Mouse (Mus musculus) cortical plate, adult 2 months (tissue): ENCODE measurements at regions not wholly inside any gene's neighbourhood (a gene's known extent, or its start where the extent isn't known, plus 50 kb on each side); places are given as distances from the start of the nearest gene placed in this dataset.

Experiments
- H3K27ac ChIP-seq: fragments of 200-500 bp; 2 replicates; pipeline ENCODE4 v1.5.1; 2012; ENCODE audit warnings: low read length, control low read depth, inconsistent platforms; ENCODE audit not compliant: insufficient read depth
- H3K4me1 ChIP-seq: fragments of 200-500 bp; 2 replicates; pipeline ENCODE4 v1.6.1; 2011; ENCODE audit warnings: low read length; ENCODE audit not compliant: control insufficient read depth, insufficient read depth
- H3K4me3 ChIP-seq: fragments of 200-500 bp; 2 replicates; pipeline ENCODE4 v1.5.1; 2011; ENCODE audit warnings: mild to moderate bottlenecking, low read length, control low read depth; ENCODE audit not compliant: insufficient read depth
- CTCF ChIP-seq: fragments of 200-500 bp; IDR thresholded peaks from 2 replicates; pipeline ENCODE4 v1.5.1; 2011; ENCODE audit warnings: mild to moderate bottlenecking, control low read depth, low read length; ENCODE audit not compliant: insufficient read depth; ENCODE audit errors: extremely low read depth
- POLR2A ChIP-seq: fragments of 200-500 bp; IDR thresholded peaks from 2 replicates; pipeline ENCODE4 v1.6.1; 2011; ENCODE audit warnings: mild to moderate bottlenecking, low read length, control low read depth; ENCODE audit not compliant: insufficient read depth; ENCODE audit errors: extremely low read depth

- Histone ChIP-seq H3K4me1 (no peaks in the 10 kb centered on the region), H3K27ac (no peak overlapping the region), H3K4me3 (no peak overlapping the region)
- no peak for TF ChIP-seq CTCF
- no peak for TF ChIP-seq POLR2A
Measured at GRCm38 (mm10) chr15:86932345-86933075, 611.6 kb upstream of the Fam19a5 start.

- Histone ChIP-seq H3K4me3 (no peak overlapping the region), H3K27ac (no peak overlapping the region), H3K4me1 (no peaks in the 10 kb centered on the region)
- TF ChIP-seq POLR2A (no peak), CTCF (no peak)
Measured at GRCm38 (mm10) chr15:86937364-86937763, 606.7 kb upstream of the Fam19a5 start.

GRCm38 (mm10) chr15:86944529-86944928 is 599.6 kb upstream of the Fam19a5 start:
- no peak overlapping the region for H3K27ac ChIP-seq
- TF ChIP-seq CTCF (no peak), POLR2A (no peak)
- H3K4me1 ChIP-seq, result no peaks in the 10 kb centered on the region
- H3K4me3 ChIP-seq, result no peak overlapping the region

- no peak for TF ChIP-seq POLR2A
- TF ChIP-seq CTCF, result no peak
- no peaks in the 10 kb centered on the region; the same call in 1 of the 2 replicates for H3K4me1 ChIP-seq
- H3K4me3 ChIP-seq, result no peak overlapping the region
Measured at GRCm38 (mm10) chr15:86952593-86952992, 591.5 kb upstream of the Fam19a5 start.

GRCm38 (mm10) chr15:86957872-86958271 is 586.2 kb upstream of the Fam19a5 start:
- H3K4me3 ChIP-seq, result no peak overlapping the region
- no peak for TF ChIP-seq POLR2A
- TF ChIP-seq CTCF, result no peak
- H3K27ac ChIP-seq, result no peak overlapping the region
- H3K4me1 ChIP-seq, result peaks cover 2% of the 10 kb centered on the region; the same call in 1 of the 2 replicates

More at GRCm38 (mm10) chr15:86952593-86952992, 591.5 kb upstream of the Fam19a5 start:
- no peak overlapping the region for H3K27ac ChIP-seq

- Histone ChIP-seq H3K27ac (no peak overlapping the region), H3K4me3 (no peak overlapping the region), H3K4me1 (peaks cover 2% of the 10 kb centered on the region; the same call in 1 of the 2 replicates)
- TF ChIP-seq CTCF (no peak), POLR2A (no peak)
Measured at GRCm38 (mm10) chr15:86962921-86963320, 581.2 kb upstream of the Fam19a5 start.

GRCm38 (mm10) chr15:86963486-86963885 is 580.6 kb upstream of the Fam19a5 start:
- Histone ChIP-seq H3K27ac (no peak overlapping the region), H3K4me1 (no peaks in the 10 kb centered on the region), H3K4me3 (no peak overlapping the region)
- TF ChIP-seq CTCF, result no peak
- TF ChIP-seq POLR2A, result no peak

GRCm38 (mm10) chr15:86971436-86971835 is 572.7 kb upstream of the Fam19a5 start:
- TF ChIP-seq CTCF, result no peak
- TF ChIP-seq POLR2A, result no peak
- Histone ChIP-seq H3K4me1 (no peaks in the 10 kb centered on the region), H3K4me3 (no peak overlapping the region), H3K27ac (no peak overlapping the region)

- no peaks in the 10 kb centered on the region for H3K4me1 ChIP-seq
- H3K27ac ChIP-seq, result no peak overlapping the region
- no peak overlapping the region for H3K4me3 ChIP-seq
- TF ChIP-seq POLR2A, result no peak
- TF ChIP-seq CTCF, result no peak
Measured at GRCm38 (mm10) chr15:86996196-86996595, 547.9 kb upstream of the Fam19a5 start.

GRCm38 (mm10) chr15:87018978-87019377 is 525.1 kb upstream of the Fam19a5 start:
- TF ChIP-seq POLR2A, result no peak
- TF ChIP-seq CTCF, result no peak
- Histone ChIP-seq H3K27ac (no peak overlapping the region), H3K4me3 (no peak overlapping the region), H3K4me1 (no peaks in the 10 kb centered on the region)
